Mouse (Mus musculus) hindbrain, embryonic 12.5 days (tissue): ENCODE data around the gene Acvr2b. TPM values are rescaled to one million over a fixed set of nuclear protein-coding genes. Genes with fewer than 3 reads are reported as not detected.

Experiments used
- ATAC-seq: fragments of 200-750 bp; cut with Nextera tagmentation; 2 replicates; pipeline ENCODE4 v1.8.0; 2017; ENCODE audit warnings: moderate TSS enrichment; ENCODE audit not compliant: low FRiP score
- H3K27ac ChIP-seq: fragments of 300-500 bp; sonication (generic); 2 replicates; pipeline ENCODE4 v1.5.1; 2016; ENCODE audit warnings: mild to moderate bottlenecking
- H3K27me3 ChIP-seq: fragments of 300-500 bp; sonication (generic); 2 replicates; pipeline ENCODE4 v1.6.1; 2016; ENCODE audit warnings: mild to moderate bottlenecking
- H3K36me3 ChIP-seq: fragments of 300-500 bp; sonication (generic); 2 replicates; pipeline ENCODE4 v1.6.1; 2016; ENCODE audit warnings: mild to moderate bottlenecking
- H3K4me1 ChIP-seq: fragments of 300-500 bp; sonication (generic); 2 replicates; pipeline ENCODE4 v1.6.1; 2016
- H3K4me2 ChIP-seq: fragments of 300-500 bp; sonication (generic); replicated peaks from 2 replicates; pipeline ENCODE4 v1.6.1; 2016; ENCODE audit warnings: mild to moderate bottlenecking
- H3K4me3 ChIP-seq: fragments of 300-500 bp; sonication (generic); 2 replicates; pipeline ENCODE4 v1.5.1; 2016; ENCODE audit warnings: mild to moderate bottlenecking
- H3K9ac ChIP-seq: fragments of 300-500 bp; sonication (generic); 2 replicates; pipeline ENCODE4 v1.6.1; 2016; ENCODE audit warnings: mild to moderate bottlenecking, moderate library complexity
- H3K9me3 ChIP-seq: fragments of 300-500 bp; sonication (generic); replicated peaks from 2 replicates; pipeline ENCODE4 v1.6.1; 2016; ENCODE audit warnings: mild to moderate bottlenecking
- WGBS: fragments of 180-500 bp; shearing (Covaris S2); methylation state at CpG from one replicate; pipeline ENCODE4 v1.1.7; 2016; 5-methylcytosine and 5-hydroxymethylcytosine counted together
- polyA plus RNA-seq: library from polyadenylated mRNA; unstranded; fragments of >200 nt; fragmentation: Nextera tagmentation; extraction: Ambion mirVana; gene quantifications from 2 replicates; pipeline ENCODE4 v1.2.1, GENCODE M21; 2016

Gene Acvr2b
- polyA plus RNA-seq, 1 experiment from 2014 or later, result 97.4 TPM

- no peak for ATAC-seq
- no peaks in the 10 kb centered on the region for H3K9me3 ChIP-seq
- H3K4me1 ChIP-seq, result peaks cover 15% of the 10 kb centered on the region
- H3K27me3 ChIP-seq, result no peaks in the 10 kb centered on the region
- WGBS, result 79% methylated on average over 18 of the region's 18 CpGs
- no peak overlapping the region for H3K9ac ChIP-seq
- no peak overlapping the region for H3K4me3 ChIP-seq
- H3K36me3 ChIP-seq, result no peaks in the 10 kb centered on the region
- no peak overlapping the region for H3K4me2 ChIP-seq
- H3K27ac ChIP-seq, result no peak overlapping the region
Measured at GRCm38 (mm10) chr9:119418025-119418424, 16.1 kb downstream of the Acvr2b start.

GRCm38 (mm10) chr9:119419852-119420438, 18.0 kb downstream of the Acvr2b start:
- Histone ChIP-seq H3K9me3 (no peaks in the 10 kb centered on the region), H3K4me2 (no peak overlapping the region), H3K36me3 (no peaks in the 10 kb centered on the region), H3K4me1 (peaks cover 22% of the 10 kb centered on the region), H3K4me3 (no peak overlapping the region), H3K9ac (no peak overlapping the region), H3K27ac (no peak overlapping the region), H3K27me3 (no peaks in the 10 kb centered on the region)
- no peak for ATAC-seq
- 82% methylated on average over 12 of the region's 12 CpGs for WGBS

GRCm38 (mm10) chr9:119425217-119425975, 23.5 kb downstream of the Acvr2b start:
- Histone ChIP-seq H3K27ac (peak overlapping the region; percentile 26), H3K27me3 (no peaks in the 10 kb centered on the region), H3K4me2 (no peak overlapping the region), H3K4me1 (peaks cover 22% of the 10 kb centered on the region), H3K9me3 (no peaks in the 10 kb centered on the region), H3K9ac (0 out of 2 replicates have a peak overlapping the region, but pooled peaks have one; percentile 23), H3K36me3 (peaks cover 28% of the 10 kb centered on the region), H3K4me3 (no peak overlapping the region)
- WGBS, result 71% methylated on average over 7 of the region's 7 CpGs
- no peak for ATAC-seq

GRCm38 (mm10) chr9:119425976-119426415, 24.1 kb downstream of the Acvr2b start:
- ATAC-seq, result no peak
- H3K27me3 ChIP-seq, result no peaks in the 10 kb centered on the region
- H3K36me3 ChIP-seq, result peaks cover 30% of the 10 kb centered on the region
- no peak overlapping the region for H3K4me3 ChIP-seq
- no peak overlapping the region for H3K4me2 ChIP-seq
- no peaks in the 10 kb centered on the region for H3K9me3 ChIP-seq
- no peak overlapping the region; the same call in 1 of the 2 replicates for H3K27ac ChIP-seq
- H3K9ac ChIP-seq, result no peak overlapping the region
- H3K4me1 ChIP-seq, result peaks cover 22% of the 10 kb centered on the region
- 93% methylated on average over 13 of the region's 13 CpGs for WGBS

- Histone ChIP-seq H3K4me3 (no peak overlapping the region), H3K4me1 (peaks cover 22% of the 10 kb centered on the region), H3K27ac (no peak overlapping the region), H3K4me2 (no peak overlapping the region), H3K9me3 (no peaks in the 10 kb centered on the region), H3K27me3 (no peaks in the 10 kb centered on the region), H3K36me3 (peaks cover 34% of the 10 kb centered on the region), H3K9ac (no peak overlapping the region)
- no peak for ATAC-seq
- 83% methylated on average over 7 of the region's 7 CpGs for WGBS
Measured at GRCm38 (mm10) chr9:119426483-119426882, 24.6 kb downstream of the Acvr2b start.

- H3K36me3 ChIP-seq, result peaks cover 68% of the 10 kb centered on the region
- H3K4me1 ChIP-seq, result peaks cover 11% of the 10 kb centered on the region
- no peaks in the 10 kb centered on the region for H3K27me3 ChIP-seq
- WGBS, result 61% methylated on average over 7 of the region's 7 CpGs
- peak; percentile 68 for ATAC-seq
- H3K9me3 ChIP-seq, result no peaks in the 10 kb centered on the region
- H3K9ac ChIP-seq, result no peak overlapping the region
- no peak overlapping the region for H3K4me3 ChIP-seq
- H3K4me2 ChIP-seq, result no peak overlapping the region
- H3K27ac ChIP-seq, result 0 out of 2 replicates have a peak overlapping the region, but pooled peaks have one; percentile 7
Measured at GRCm38 (mm10) chr9:119430311-119430710, 28.4 kb downstream of the Acvr2b start.

GRCm38 (mm10) chr9:119435855-119436254, 33.9 kb downstream of the Acvr2b start:
- H3K9me3 ChIP-seq, result no peaks in the 10 kb centered on the region
- H3K9ac ChIP-seq, result no peak overlapping the region
- no peak for ATAC-seq
- no peak overlapping the region for H3K4me2 ChIP-seq
- H3K4me1 ChIP-seq, result no peaks in the 10 kb centered on the region
- H3K4me3 ChIP-seq, result no peak overlapping the region
- H3K36me3 ChIP-seq, result peaks cover 87% of the 10 kb centered on the region
- no peaks in the 10 kb centered on the region for H3K27me3 ChIP-seq
- no peak overlapping the region for H3K27ac ChIP-seq
- 88% methylated on average over 2 of the region's 2 CpGs for WGBS

GRCm38 (mm10) chr9:119438065-119438464, 36.1 kb downstream of the Acvr2b start:
- Histone ChIP-seq H3K4me2 (no peak overlapping the region), H3K36me3 (peaks cover 70% of the 10 kb centered on the region), H3K9me3 (no peaks in the 10 kb centered on the region), H3K27ac (no peak overlapping the region), H3K4me3 (no peak overlapping the region), H3K27me3 (no peaks in the 10 kb centered on the region), H3K4me1 (no peaks in the 10 kb centered on the region), H3K9ac (no peak overlapping the region)
- no peak for ATAC-seq
- WGBS, result 91% methylated on average over 12 of the region's 12 CpGs

GRCm38 (mm10) chr9:119438498-119439000, 36.6 kb downstream of the Acvr2b start:
- no peak overlapping the region for H3K27ac ChIP-seq
- H3K36me3 ChIP-seq, result peaks cover 67% of the 10 kb centered on the region
- no peaks in the 10 kb centered on the region for H3K9me3 ChIP-seq
- no peaks in the 10 kb centered on the region for H3K4me1 ChIP-seq
- no peaks in the 10 kb centered on the region for H3K27me3 ChIP-seq
- H3K4me2 ChIP-seq, result no peak overlapping the region
- ATAC-seq, result no peak
- 92% methylated on average over 9 of the region's 9 CpGs for WGBS
- H3K9ac ChIP-seq, result no peak overlapping the region
- no peak overlapping the region for H3K4me3 ChIP-seq

GRCm38 (mm10) chr9:119444738-119445429, 43.0 kb downstream of the Acvr2b start, which contains the start of gene Exog:
Exog (plus strand) TSS chr9:119444943.
- peak within 1 kb of the TSS; percentile 70 for H3K4me2 ChIP-seq
- H3K36me3 ChIP-seq, result peaks cover 39% of the 10 kb centered on the region
- H3K4me1 ChIP-seq, result peaks cover 14% of the 10 kb centered on the region
- H3K27me3 ChIP-seq, result no peaks in the 10 kb centered on the region
- H3K27ac ChIP-seq, result peak within 1 kb of the TSS; percentile 85
- peak; percentile 92 for ATAC-seq
- peak within 1 kb of the TSS; percentile 89 for H3K4me3 ChIP-seq
- peak within 1 kb of the TSS; percentile 89 for H3K9ac ChIP-seq
- under 1% methylated on average over 52 of the region's 52 CpGs for WGBS
- H3K9me3 ChIP-seq, result no peaks in the 10 kb centered on the region

GRCm38 (mm10) chr9:119445737-119446136, 43.8 kb downstream of the Acvr2b start:
- peaks cover 14% of the 10 kb centered on the region for H3K4me1 ChIP-seq
- H3K27ac ChIP-seq, result no peak overlapping the region
- H3K9ac ChIP-seq, result peak overlapping the region; percentile 89
- H3K4me2 ChIP-seq, result peak overlapping the region; percentile 70
- H3K9me3 ChIP-seq, result no peaks in the 10 kb centered on the region
- WGBS, result 45% methylated on average over 6 of the region's 6 CpGs
- no peak for ATAC-seq
- H3K4me3 ChIP-seq, result peak overlapping the region; percentile 89
- H3K27me3 ChIP-seq, result no peaks in the 10 kb centered on the region
- peaks cover 43% of the 10 kb centered on the region for H3K36me3 ChIP-seq

GRCm38 (mm10) chr9:119455967-119456366, 54.0 kb downstream of the Acvr2b start:
- peaks cover 47% of the 10 kb centered on the region for H3K36me3 ChIP-seq
- 90% methylated on average over 14 of the region's 14 CpGs for WGBS
- no peaks in the 10 kb centered on the region for H3K9me3 ChIP-seq
- H3K4me2 ChIP-seq, result no peak overlapping the region
- no peak overlapping the region for H3K9ac ChIP-seq
- no peaks in the 10 kb centered on the region for H3K4me1 ChIP-seq
- no peak overlapping the region for H3K4me3 ChIP-seq
- no peak for ATAC-seq
- no peak overlapping the region for H3K27ac ChIP-seq
- H3K27me3 ChIP-seq, result no peaks in the 10 kb centered on the region
